Mouse (Mus musculus) right cerebral cortex, adult 2 months (tissue): Measurements from ENCODE around the gene Slc22a29.
"Not testable (repeated sequence)": the region's sequence is repeated elsewhere in the genome, so short reads cannot be mapped to it uniquely, and the experiment has no call there.

Source experiments
- DNase-seq, 2 experiments: peaks; one replicate each; pipeline ENCODE4 v3.0.0; 2021 to 2022; ENCODE audit warnings: low spot score in 2 of 2

Gene Slc22a29

DNA sequence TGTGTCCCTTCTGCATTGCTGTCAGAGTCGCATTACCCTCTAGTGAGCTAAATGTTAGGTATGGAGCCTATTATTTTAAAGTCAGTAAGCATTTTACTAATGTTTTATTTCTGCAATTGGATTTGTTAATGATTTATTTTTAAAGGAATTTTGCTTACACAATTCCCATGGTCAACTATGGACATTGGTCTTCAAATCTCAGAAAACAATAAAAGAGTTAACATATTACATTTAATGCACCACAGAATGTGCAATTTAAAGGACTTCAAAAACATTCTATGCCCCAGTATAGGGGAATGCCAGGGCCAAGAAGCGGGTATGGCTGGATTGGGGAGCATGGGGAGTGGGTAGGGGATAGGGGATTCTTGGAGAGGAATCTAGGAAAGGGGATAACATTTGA is at the start of gene Slc22a29:
Gene Slc22a29, minus strand, starts transcription at position 101 of the 400 bp plus-strand sequence.
- DNase-seq = no peak

DNA sequence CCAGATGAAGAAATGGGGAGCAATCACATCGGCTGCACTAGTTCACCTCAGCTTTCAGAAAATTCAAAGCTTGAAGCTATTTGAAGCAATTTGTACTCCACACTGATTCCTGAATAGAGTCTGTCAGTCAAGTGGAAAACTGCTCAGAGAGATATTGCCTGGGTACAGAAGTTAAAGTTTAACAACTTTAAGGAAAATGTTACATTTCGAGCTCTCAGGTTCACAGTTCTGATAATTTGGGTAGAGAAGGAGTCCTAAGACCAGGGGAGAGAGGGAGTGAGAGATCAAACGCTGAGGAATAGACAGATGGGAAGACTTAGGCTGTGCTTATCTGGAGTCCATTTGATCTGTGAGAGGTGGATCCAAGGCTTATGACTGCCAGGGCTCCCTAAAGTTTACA is 46.6 kb upstream of the Slc22a29 start:
- no peak for DNase-seq

DNA sequence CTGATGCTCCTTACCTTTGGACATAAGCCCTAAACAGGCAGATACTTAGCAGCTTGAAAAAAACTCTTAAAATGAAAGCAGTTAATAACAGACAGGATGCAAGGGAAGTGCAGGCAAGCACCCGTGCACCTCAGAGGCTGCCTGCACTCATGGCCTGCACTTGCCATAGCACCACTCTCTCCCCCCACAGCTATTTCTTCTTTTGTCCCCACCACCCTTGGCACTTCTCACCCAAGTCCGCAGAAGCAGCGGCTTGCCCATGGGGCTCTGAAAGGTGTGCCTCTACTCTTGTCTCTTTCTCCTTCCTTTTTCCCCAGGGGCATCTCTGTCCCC is 34.0 kb upstream of the Slc22a29 start:
- DNase-seq = peak in 1 of 2 experiments; percentile 0

DNA sequence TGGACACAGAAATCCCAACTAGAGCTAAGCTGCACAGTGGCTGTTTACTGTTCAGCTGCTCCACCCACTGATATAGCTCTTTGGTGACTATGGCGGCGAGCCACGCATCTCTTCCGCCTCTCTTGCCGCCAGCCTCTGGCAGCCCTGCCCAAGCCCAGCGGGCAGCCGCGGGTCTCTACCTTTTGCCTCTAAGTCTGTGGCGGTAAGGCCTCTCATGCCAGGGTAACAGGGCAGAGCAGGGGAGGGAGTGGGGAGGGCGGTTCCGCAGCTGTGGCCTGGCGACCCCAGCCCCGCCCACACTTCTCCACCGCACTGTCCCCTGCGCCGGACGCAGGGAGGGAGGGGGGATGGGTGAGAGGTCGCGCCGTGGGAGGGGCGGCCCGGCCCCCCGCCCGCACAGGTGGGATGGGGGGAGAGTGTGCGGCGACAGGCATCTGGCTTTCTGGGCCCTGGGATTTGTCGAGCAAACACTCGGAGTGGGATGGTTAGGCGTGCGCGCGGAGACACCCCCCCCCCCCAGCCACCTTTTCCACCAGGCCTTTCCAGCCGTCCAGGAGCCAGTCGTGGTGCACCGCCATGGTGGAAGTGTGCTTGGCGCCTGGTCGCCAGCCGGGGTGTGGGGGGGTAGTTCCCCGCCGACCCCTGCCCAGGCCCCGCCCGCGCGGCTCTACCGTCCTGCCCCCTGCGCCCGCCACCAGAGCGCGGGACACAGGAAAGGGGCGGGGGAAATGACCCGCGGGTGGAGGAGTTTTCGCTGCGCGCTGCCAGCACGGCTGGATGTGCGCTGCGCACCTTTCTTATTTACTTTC is 33.4 kb upstream of the Slc22a29 start:
- DNase-seq = peak; percentile 2 to 13

DNA sequence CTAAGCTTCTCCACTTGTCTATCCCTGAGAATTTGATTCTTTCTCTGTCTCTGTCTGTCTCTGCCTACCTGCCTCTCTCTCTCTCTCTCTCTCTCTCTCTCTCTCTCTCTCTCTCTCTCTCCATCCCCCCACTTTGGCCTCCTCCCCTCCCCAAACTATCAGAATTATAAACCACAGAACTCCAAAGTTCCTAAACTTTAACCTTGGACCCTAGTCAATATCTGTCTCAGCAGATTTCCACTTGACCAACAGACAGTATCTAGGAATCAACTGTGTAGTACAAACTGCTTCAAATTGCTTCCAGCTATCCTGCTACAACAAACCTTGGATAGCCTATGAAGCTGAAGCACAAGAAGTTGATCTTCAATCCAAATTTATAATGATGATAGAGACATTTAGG is 10.2 kb upstream of the Slc22a29 start:
- no peak for DNase-seq

- no peak for DNase-seq
These were observed 69.7 kb downstream of the Slc22a29 start for GRCm38 (mm10) chr19:8148787-8149523.

- not testable (repeated sequence) for DNase-seq
These were observed 76.0 kb downstream of the Slc22a29 start for GRCm38 (mm10) chr19:8142716-8143115.

DNA sequence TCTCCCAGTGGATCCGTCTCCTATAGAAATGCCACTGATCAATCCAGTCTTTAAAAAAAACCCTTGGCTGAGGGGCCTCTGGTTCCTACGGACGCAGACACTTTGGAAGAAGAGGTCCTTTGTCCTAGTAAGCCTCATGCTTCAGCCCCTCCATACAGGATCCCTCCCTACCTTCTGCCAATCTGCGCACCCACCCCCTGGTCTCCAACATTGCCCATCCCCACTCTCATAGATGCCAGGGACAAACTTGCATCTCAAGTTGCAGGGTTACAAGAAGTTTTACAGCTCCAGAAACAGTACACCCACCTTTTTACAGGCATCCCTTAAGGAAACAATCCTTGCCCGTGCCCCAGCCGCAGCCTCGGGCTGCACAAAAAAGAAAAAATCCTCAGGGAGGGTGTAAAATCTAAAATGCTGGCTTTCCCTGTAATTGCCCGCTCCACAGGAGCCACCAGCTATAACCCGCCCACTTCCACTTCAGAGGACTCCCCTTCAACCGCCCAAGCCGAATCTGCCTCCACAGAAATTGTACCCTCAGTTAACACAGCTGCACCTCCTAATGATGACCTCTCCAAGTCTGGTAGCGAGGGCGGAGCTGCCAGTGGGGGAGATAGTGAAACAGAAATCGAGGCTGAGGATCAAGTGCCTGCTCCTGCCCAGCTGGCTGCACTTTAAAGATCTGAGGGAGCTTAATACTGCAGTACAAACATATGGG is 84.4 kb downstream of the Slc22a29 start:
- DNase-seq = not testable (repeated sequence)

- not testable (repeated sequence) for DNase-seq
These were observed 86.8 kb downstream of the Slc22a29 start, which contains the start of gene Slc22a28 for GRCm38 (mm10) chr19:8131881-8132280. Gene Slc22a28, minus strand, starts transcription at chr19:8131982.
